Mouse (Mus musculus): ENCODE results near the gene 9930111J21Rik1.
"Not testable (repeated sequence)": the region's sequence is repeated elsewhere in the genome, so short reads cannot be mapped to it uniquely, and the experiment has no call there.

The 9930111J21Rik1 gene

DNA sequence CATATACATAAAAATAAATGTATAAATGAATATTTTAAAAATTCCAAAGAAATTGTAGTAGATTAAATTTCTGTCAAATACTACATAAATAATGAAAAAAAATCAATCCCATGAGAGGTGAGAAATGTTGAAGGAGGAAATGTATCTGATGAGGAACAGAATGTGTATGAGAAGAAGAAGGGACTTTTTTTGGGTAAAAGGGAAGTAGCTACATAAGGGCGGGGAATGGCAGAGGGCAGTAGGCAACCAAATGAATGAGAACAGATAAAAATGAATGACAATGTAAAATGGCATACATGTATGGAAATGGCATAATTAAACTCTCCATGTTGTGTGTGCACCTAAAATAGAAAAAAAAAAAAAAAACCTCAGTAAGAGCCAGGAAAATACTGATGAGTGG lies 65.6 kb downstream of the 9930111J21Rik1 start:
- DNase-seq: no peak

DNA sequence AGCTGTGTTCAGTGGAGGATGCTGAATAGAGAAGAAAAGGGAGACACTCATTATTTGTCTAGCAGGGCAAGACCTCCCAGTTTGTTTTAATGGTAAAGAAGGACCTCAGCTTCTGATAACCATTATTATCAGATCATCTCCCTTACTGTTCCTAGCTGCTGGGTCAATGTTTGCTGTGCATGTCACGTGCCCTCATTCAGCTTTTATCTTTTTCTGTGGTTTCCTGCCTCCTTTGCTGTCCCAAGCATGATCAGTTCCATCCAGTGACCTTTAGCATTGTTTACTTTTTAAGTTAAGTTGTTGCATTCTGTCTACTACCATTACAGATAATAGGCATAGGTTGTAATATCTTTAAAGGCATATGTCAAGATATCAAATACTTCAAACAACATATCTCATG lies 70.7 kb downstream of the 9930111J21Rik1 start:
- no peak for DNase-seq

- no peak for DNase-seq
Measured at GRCm38 (mm10) chr11:48902021-48902420, 77.2 kb downstream of the 9930111J21Rik1 start, which contains the start of gene Gm5431. TSS of gene Gm5431 (minus strand) at chr11:48902214.

GRCm38 (mm10) chr11:48901567-48901930 lies 77.6 kb downstream of the 9930111J21Rik1 start:
- DNase-seq: not testable (repeated sequence)

GRCm38 (mm10) chr11:48900654-48901566 lies 78.3 kb downstream of the 9930111J21Rik1 start:
- DNase-seq: not testable (repeated sequence)

DNA sequence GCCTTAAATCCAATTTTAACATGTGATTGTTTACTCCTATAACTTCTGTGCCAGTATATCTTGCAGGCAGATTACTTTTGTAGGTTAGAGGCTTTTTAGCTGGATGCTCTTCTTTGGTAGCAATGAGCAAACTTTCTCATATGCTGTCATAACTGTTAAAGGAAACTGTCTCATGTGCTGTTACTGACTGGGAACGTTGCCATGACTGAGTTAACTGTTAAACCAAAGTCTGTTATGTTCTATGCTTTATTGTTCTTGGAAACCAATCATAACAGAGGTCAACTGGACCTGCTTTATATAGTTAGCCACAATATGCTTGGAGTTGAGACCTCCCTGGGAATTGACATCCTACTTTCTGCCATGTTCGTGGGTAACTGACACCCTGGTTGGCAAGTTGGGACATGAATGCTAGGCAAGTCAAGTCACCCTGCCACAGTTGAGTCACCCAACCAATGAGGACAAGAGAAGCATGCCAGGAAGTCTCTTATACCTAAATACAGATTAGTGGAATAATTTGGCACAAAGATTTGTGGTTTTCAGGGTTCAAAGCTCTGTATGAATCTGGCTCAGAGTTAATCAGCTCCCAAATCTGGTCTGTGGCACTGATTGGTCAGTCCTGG lies 80.3 kb downstream of the 9930111J21Rik1 start:
- DNase-seq: no peak
